Mouse (Mus musculus): ENCODE measurements around the gene Ephb1. TPM values are rescaled to one million over a fixed set of nuclear protein-coding genes. Genes with fewer than 3 reads are reported as not detected.

Ephb1 gene
- total and polyA plus RNA-seq, 3 experiments, result not detected

DNA sequence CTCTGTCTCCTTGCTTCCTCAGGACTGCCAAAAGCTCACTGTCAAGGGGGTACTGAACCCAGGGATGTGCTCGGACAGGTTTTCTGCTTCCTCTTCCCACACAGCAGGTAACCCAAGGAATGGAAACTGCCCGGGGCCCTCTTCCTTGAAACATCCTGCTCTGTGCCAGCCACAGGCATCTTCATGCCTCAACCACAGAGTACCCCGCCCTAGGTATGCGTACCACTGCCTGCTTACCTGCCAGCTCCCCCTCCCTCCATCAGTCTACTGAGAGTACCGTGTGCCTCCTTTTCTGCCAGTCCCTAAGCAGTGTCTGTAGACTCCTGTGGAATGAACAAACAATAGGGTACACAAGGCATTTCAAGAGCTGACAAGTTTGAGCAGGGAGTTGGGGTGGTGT is 265.9 kb downstream of the Ephb1 start:
- H3K36me3 ChIP-seq (replicated peaks in 1 of 2; ENCODE audit: control insufficient read depth in 1 of 2, insufficient read depth in 1 of 2, low read length in 1 of 2), result no peaks in the 10 kb centered on the region
- H3K9ac ChIP-seq (ENCODE audit: insufficient read depth, low read depth), result no peak overlapping the region
- no peak overlapping the region for H3K4me2 ChIP-seq (ENCODE audit: insufficient read depth, low read depth, poor library complexity, severe bottlenecking)
- TF ChIP-seq IRF4 (IDR thresholded peaks at IDR 0.05; ENCODE audit: low read depth, low read length), result no peak
- no peak for TF ChIP-seq EP300 (IDR thresholded peaks at IDR 0.05; ENCODE audit: low read length)
- TF ChIP-seq PAX5 (IDR thresholded peaks at IDR 0.05; ENCODE audit: low read length), result no peak
- no peak for TF ChIP-seq MXI1 (IDR thresholded peaks at IDR 0.05; ENCODE audit: low read depth, low read length)
- no peak for TF ChIP-seq KAT2A (IDR thresholded peaks at IDR 0.05; ENCODE audit: insufficient replicate concordance, low read length)
- TF ChIP-seq JUN (IDR thresholded peaks at IDR 0.05; ENCODE audit: insufficient read depth, low read depth, low read length), result no peak
- no peak for TF ChIP-seq CTCF (conservative IDR thresholded peaks at IDR 0.05 in 1 of 2, IDR thresholded peaks at IDR 0.05 in 1 of 2; ENCODE audit: low read depth in 2 of 2, low read length in 2 of 2)
- no peak for TF ChIP-seq TBP (conservative IDR thresholded peaks at IDR 0.05; ENCODE audit: low read depth, low read length)
- no peak for TF ChIP-seq POLR2AphosphoS2 (IDR thresholded peaks at IDR 0.05; ENCODE audit: low read depth, low read length)
- TF ChIP-seq HCFC1 (IDR thresholded peaks at IDR 0.05; ENCODE audit: low read depth, low read length), result no peak
- TF ChIP-seq NELFE (IDR thresholded peaks at IDR 0.05; ENCODE audit: low read depth, low read length), result no peak
- TF ChIP-seq MEF2A (IDR thresholded peaks at IDR 0.05; ENCODE audit: borderline replicate concordance, low read depth, low read length), result no peak
- TF ChIP-seq ZNF384 (IDR thresholded peaks at IDR 0.05; ENCODE audit: low read depth, low read length), result no peak
- TF ChIP-seq JUND (conservative IDR thresholded peaks at IDR 0.05; ENCODE audit: low read depth, low read length), result no peak
- TF ChIP-seq MAZ (IDR thresholded peaks at IDR 0.05; ENCODE audit: low read depth, low read length), result no peak
- TF ChIP-seq ETS1 (conservative IDR thresholded peaks at IDR 0.05; ENCODE audit: low read depth, low read length), result no peak
- H3K27me3 ChIP-seq (replicated peaks), result no peaks in the 10 kb centered on the region
- H3K9me3 ChIP-seq (replicated peaks; ENCODE audit: low read length), result peaks cover 93% of the 10 kb centered on the region
- no peak overlapping the region for H3K4me3 ChIP-seq (replicated peaks in 1 of 3; ENCODE audit: low read depth in 2 of 3, low read length in 2 of 3, poor library complexity in 1 of 3)
- dilution Hi-C loops (cut with MboI; ENCODE audit: extremely low pct_ligation_motif_present, extremely low pct_unique_long_range_greater_than_20kb, low sequenced_read_pairs), result no loop called here
- H3K79me2 ChIP-seq (replicated peaks; ENCODE audit: control insufficient read depth, extremely low read depth, insufficient read depth, poor library complexity, severe bottlenecking), result no peaks in the 10 kb centered on the region
- no peak for DNase-seq (ENCODE audit: extremely low read depth)
- H3K4me1 ChIP-seq (ENCODE audit: control insufficient read depth in 1 of 2, insufficient read depth in 2 of 2), result no peaks in the 10 kb centered on the region
- in situ Hi-C loops (cut with MboI; ENCODE audit: low pct_ligation_motif_present, low pct_unique_long_range_greater_than_20kb, low sequenced_read_pairs), result no loop called here
- H3K27ac ChIP-seq (ENCODE audit: insufficient read depth, low read depth), result no peak overlapping the region

GRCm38 (mm10) chr9:102086053-102086706 is 268.3 kb downstream of the Ephb1 start:
- Histone ChIP-seq H3K4me1 (ENCODE audit: control insufficient read depth in 1 of 2, insufficient read depth in 2 of 2) (no peaks in the 10 kb centered on the region), H3K27ac (ENCODE audit: insufficient read depth, low read depth) (no peak overlapping the region), H3K4me3 (replicated peaks in 1 of 3; ENCODE audit: low read depth in 2 of 3, low read length in 2 of 3, poor library complexity in 1 of 3) (no peak overlapping the region), H3K4me2 (ENCODE audit: insufficient read depth, low read depth, poor library complexity, severe bottlenecking) (no peak overlapping the region), H3K9me3 (replicated peaks; ENCODE audit: low read length) (peaks cover 92% of the 10 kb centered on the region), H3K9ac (ENCODE audit: insufficient read depth, low read depth) (no peak overlapping the region), H3K36me3 (replicated peaks in 1 of 2; ENCODE audit: control insufficient read depth in 1 of 2, insufficient read depth in 1 of 2, low read length in 1 of 2) (no peaks in the 10 kb centered on the region), H3K79me2 (replicated peaks; ENCODE audit: control insufficient read depth, extremely low read depth, insufficient read depth, poor library complexity, severe bottlenecking) (no peaks in the 10 kb centered on the region), H3K27me3 (replicated peaks) (no peaks in the 10 kb centered on the region)
- in situ Hi-C loops (cut with MboI; ENCODE audit: low pct_ligation_motif_present, low pct_unique_long_range_greater_than_20kb, low sequenced_read_pairs), result no loop called here
- TF ChIP-seq MAFK (IDR thresholded peaks at IDR 0.05; ENCODE audit: insufficient replicate concordance, low read length), result no peak
- TF ChIP-seq CTCF (conservative IDR thresholded peaks at IDR 0.05 in 1 of 2, IDR thresholded peaks at IDR 0.05 in 1 of 2; ENCODE audit: low read depth in 2 of 2, low read length in 2 of 2), result no peak
- no peak for TF ChIP-seq MXI1 (IDR thresholded peaks at IDR 0.05; ENCODE audit: low read depth, low read length)
- TF ChIP-seq BHLHE40 (IDR thresholded peaks at IDR 0.05; ENCODE audit: low read depth, low read length), result no peak
- TF ChIP-seq GABPA (IDR thresholded peaks at IDR 0.05; ENCODE audit: insufficient replicate concordance, low read depth, low read length), result no peak
- TF ChIP-seq IRF4 (IDR thresholded peaks at IDR 0.05; ENCODE audit: low read depth, low read length), result no peak
- dilution Hi-C loops (cut with MboI; ENCODE audit: extremely low pct_ligation_motif_present, extremely low pct_unique_long_range_greater_than_20kb, low sequenced_read_pairs), result no loop called here
- DNase-seq (ENCODE audit: extremely low read depth), result no peak

Data from CH12.LX (cell line).